Mouse (Mus musculus) right cerebral cortex, postnatal 36 days (tissue): ENCODE results near the gene Gm2022.
"Not testable (repeated sequence)": the region's sequence is repeated elsewhere in the genome, so short reads cannot be mapped to it uniquely, and the experiment has no call there.

Experiments used
- DNase-seq, 2 experiments: peaks; one replicate each; pipeline ENCODE4 v3.0.0; 2022; ENCODE audit warnings: low spot score in 2 of 2, mixed read lengths in 1 of 2

Gm2022 gene

DNA sequence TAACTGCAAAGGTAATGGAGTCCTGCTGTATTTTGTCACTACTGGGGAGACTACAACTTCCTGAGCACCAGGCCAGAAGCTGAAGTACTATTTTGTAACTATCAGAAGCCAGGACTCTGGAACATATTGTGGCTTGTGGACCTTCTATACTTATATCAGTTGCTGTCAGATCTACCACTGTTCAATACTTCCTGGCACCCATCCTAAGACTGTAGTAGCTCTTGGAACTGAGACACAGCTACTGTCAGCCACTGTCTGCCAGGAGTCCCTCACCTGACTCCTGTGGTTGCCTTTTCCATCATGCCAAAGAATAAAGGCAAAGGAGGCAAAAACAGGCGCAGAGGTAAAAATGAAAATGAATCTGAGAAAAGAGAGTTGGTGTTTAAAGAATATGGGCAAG, at the start of gene Gm2022:
Gm2022 (plus strand) TSS at position 301 of the 400 bp plus-strand sequence.
- DNase-seq: not testable (repeated sequence)

DNA sequence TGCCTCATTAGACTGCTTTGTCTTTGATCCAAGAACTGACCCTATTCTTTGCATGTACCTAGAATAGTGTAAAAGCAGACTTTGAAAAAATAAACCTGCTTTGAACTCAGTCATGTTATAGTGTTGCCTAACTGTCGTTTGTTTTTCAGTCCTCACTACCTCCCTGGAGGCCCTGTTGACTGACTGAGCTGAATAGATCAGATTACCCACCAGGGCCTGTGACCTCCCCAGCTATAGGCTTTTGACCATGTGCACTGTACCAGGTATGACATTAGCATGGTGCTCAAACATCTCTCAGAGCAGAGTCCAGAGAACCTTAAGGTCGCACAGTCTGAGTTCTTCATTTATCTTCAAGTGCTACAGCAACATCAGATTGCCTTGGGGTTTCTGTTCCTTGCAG, 44.5 kb upstream of the Gm2022 start:
- DNase-seq: not testable (repeated sequence)

DNA sequence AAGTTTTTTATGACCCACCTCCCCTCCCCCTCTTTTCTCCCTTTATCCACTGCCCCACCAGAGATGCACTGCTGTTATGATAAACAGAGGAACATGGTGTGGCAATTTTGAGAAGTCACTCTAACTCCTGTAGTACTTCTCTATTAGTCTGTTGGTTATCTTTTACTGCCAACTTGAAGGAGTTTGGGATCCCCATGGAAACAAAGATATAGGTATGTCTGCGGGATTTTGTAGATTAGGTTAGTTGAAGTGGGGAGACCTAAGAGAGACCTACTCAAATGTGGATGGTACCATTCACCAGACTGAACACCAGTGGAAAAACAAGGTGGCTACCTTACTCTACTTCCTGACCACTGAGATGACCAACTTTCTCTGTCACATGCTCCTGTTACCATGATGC, 39.1 kb upstream of the Gm2022 start:
- DNase-seq: not testable (repeated sequence)

DNA sequence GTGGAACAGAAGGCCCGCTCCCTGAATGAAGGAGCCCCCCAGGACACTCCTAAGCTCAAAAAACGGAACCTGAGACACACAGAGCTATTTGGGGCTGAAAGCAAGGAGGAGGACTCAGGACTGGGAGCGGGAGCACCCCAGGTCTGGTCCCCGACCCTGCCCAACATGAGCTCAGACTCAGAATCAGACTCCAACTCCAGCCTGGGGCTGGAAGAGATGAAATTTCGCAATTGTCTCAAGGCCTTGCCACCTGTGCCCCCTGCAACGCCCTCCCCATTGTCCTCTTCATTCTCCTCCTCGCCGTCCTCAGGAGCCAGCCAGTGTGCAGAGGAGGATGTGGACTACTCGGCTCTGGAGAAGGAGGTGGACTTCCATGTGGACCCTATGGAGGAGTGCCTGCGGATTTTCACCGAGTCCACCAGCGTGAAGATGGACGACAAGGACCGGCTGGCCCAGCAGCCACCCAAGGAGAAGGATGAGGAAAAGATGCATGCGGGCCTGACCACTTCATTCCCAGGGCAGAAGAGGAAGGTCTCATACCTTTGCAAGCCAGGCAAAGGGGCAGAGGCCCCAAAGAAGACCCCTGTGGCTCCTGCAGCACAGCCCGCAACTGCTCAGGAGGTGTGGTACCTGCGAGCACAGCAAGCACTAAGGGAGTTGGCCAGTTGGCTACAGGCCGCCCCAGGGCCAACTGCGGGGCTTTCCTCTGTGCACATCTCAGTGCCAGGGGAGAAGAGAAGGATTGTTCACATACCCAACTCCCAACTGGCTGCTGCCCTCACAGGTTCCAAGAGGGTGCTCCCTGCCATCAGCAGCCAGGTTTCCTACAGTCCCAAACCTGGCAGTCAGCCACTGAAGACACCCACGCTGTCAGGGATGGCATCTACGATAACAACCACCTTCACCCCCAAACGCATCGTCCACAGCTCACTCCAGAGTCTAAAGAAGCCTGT, 33.2 kb upstream of the Gm2022 start:
- not testable (repeated sequence) for DNase-seq

DNA sequence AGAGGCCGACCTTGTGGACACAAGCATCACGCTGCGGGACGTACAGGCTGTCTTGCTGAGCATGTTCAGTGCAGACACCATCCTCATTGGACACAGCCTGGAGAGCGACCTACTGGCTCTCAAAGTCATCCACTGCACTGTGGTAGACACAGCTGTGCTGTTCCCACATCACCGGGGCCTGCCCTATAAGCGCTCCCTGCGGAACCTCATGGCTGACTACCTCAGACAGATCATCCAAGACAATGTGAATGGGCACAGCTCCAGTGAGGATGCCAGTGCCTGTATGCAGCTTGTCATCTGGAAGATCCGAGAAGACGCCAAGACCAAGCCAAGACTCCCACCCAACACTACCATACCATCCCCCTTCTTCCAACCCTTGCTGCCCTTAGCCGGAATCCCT, 31.5 kb upstream of the Gm2022 start:
- DNase-seq: not testable (repeated sequence)

DNA sequence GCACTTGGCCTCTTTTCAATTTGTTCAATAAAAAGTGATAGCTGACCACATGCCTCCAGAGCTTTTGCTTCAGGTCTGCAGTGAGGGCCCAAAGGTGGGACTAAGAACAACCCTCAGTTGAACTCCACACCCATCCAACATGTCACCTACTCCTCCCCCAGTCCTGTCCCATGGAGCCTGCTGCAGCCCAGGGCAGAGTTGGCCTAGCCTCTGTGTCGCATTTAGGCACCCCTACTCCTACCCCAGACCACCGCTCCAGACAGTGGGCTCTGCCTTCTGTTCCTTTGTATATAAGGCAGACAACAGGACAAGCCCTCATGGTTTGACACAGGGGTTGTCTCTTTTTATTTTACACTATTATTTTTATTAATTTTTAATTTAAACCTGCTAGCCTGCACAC, 31.1 kb upstream of the Gm2022 start:
- DNase-seq: not testable (repeated sequence)

DNA sequence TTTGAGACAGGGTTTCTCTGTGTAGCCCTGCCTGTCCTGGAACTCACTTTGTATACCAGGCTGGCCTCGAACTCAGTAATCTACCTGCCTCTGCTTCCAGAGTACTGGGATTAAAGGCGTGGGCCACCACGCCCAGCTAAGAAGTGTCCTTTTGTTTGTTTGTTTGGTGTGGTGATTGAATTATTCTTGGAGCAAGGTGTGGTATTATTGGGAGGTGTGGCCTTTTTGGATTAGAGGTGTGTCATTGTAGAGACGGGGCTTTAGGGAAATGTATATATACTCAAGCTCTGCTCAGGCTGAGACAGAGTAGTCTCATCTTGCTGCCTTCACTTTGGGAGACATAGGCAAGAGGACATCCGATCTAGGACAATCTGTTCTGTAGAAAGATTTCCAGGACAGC, 21.4 kb upstream of the Gm2022 start, which contains the start of gene Gm2016:
Gm2016 (plus strand) TSS at position 301 of the 400 bp plus-strand sequence.
- not testable (repeated sequence) for DNase-seq

DNA sequence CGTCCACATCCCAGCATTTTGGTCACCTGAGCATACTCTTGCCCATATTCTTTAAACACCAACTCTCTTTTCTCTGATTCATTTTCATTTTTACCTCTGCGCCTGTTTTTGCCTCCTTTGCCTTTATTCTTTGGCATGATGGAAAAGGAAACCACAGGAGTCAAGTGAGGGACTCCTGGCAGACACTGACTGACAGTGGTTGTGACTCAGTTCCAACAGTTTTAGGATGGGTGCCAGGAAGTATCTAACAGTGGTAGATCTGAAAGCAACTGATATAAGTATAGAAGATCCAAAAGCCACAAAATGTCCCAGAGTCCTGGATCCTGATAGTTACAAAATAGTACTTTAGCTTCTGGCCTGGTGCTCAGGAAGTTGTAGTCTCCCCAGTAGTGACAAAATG, 24.6 kb downstream of the Gm2022 start, which contains the start of gene Gm2035:
Gm2035 (minus strand) TSS at position 137 of the 400 bp plus-strand sequence.
- DNase-seq: not testable (repeated sequence)
